Mouse (Mus musculus) left cerebral cortex, postnatal 25 days (tissue): ENCODE data around the gene Ubac2. TPM values are rescaled to one million over a fixed set of nuclear protein-coding genes. Genes with fewer than 3 reads are reported as not detected.

Experiments
- DNase-seq, 2 experiments: peaks; one replicate each; pipeline ENCODE4 v3.0.0; 2022; ENCODE audit warnings: low spot score in 2 of 2, mixed read lengths in 1 of 2
- intact Hi-C: fragments of 180-260 bp; cut with DNase I; formaldehyde crosslinking; loops from one replicate; pipeline ENCODE4 v1.15.1; 2025
- total RNA-seq, 2 experiments: library from RNA; stranded (reverse); gene quantifications; 2 replicates each; pipeline ENCODE4 v1.2.3; 2021

Ubac2 gene
- total RNA-seq, 2 experiments from 2014 or later = 33.7 to 33.8 TPM

DNA sequence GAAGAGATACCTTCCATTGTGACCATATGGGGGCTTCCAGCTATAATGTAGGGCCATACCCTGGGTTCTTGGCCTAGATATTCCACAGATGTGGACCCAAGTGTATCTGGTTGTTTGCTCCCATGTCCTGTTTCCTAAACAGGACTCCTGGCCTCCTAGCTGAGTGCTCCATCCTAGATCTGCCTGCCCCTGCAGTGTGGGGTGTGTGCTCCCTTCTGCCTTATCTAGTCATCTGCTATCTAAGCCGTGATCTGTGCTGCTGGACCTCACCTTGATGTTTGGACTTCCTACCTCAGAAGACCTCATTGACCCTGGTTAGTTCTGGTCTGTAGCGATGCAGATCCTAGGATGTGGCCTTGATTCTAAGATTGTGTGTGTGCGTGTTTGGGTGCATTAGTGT lies 111.4 kb downstream of the Ubac2 start:
- intact Hi-C loops = no loop called here
- DNase-seq = no peak

DNA sequence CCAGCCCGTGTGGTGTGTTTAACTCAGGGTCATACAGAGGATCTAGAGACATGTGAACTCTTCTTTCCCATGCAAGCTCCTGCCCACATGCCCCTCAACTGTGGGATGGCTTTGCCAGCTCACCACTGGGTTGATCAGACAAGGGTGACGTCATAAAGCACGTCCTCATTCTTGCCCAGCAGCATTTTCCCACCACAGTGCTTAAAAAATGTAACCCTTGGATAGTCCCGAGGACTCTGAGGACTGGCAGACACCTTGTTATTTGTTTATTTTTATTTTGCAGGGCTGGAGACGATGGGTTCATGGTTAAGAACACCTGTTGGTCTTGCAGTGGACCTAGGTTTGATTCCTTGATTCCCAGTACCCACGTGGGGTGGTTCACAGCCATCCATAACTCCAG lies 112.5 kb downstream of the Ubac2 start:
- intact Hi-C loops = no loop called here
- DNase-seq = no peak

GRCm38 (mm10) chr14:121991921-121992320 lies 113.5 kb downstream of the Ubac2 start:
- intact Hi-C loops = no loop called here
- DNase-seq = no peak

GRCm38 (mm10) chr14:121992395-121993280 lies 114.2 kb downstream of the Ubac2 start:
- DNase-seq = no peak
- intact Hi-C loops = no loop called here

DNA sequence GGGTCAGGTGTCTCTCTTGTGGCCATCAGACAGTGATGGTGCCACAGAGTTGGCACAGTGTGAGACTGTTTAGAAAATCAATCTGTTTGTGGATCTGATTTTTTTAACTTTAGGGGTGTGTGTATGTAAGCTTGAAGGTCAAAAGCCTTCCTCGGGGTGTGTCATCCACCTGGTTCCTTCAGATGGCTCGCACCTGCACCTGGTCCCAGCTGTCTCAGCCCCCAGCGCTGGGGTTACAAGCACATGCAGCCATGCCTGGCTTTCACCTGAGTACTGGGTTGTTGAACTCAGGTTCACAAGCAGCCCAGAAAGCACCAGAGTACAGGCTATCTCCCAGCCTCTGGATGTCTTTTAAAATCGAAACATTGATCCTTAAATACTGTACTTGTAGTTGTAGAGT lies 115.2 kb downstream of the Ubac2 start:
- DNase-seq = no peak
- intact Hi-C loops = no loop called here

DNA sequence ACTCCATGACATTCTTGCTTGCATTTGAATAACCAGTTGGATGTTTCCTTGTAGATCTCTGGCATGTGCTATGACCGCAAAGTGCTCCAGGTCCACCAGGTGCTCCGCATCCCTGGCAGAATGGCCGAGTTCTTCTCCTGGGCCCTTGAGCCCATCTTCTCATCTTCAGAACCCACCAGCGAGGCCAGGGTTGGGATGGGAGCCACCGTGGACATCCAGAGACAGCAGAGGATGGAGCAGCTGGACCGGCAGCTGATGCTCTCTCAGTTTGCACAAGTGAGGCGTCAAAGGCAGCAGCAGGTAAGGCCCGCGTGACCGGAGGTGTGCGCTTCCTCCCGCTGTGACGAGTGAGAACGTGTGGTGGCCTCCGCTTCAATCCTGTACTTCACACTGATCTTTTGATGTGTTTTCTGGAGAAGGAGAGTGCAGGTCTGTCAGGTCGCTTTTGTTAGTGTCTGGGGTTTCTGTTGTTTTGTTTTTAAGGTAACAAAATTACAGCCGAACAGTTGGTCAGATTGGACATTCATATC lies 115.8 kb downstream of the Ubac2 start:
- DNase-seq = no peak
- intact Hi-C loops = no loop called here

GRCm38 (mm10) chr14:121994846-121995556 lies 116.6 kb downstream of the Ubac2 start:
- intact Hi-C loops = no loop called here
- DNase-seq = no peak

- DNase-seq = no peak
- intact Hi-C loops = no loop called here
These were observed 117.1 kb downstream of the Ubac2 start for GRCm38 (mm10) chr14:121995557-121995870.

DNA sequence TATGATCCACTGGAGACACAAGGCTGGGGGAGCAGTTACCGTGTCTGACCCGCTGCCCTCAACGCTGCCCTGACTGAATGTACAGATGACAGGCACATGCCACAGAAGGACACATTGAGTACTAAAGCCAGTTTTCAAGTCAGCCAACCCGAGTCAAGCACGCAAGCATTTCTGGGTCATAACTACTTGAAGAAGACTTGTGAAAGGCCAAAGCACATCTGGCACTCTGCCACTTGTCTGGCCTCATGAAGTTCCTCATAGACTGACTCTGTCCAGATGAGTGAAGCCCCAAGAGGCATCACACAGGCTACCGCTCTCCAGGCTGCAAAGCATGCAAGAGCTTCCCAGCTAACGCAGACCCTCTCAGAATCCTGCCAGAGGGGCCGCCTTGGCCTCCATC lies 118.4 kb downstream of the Ubac2 start:
- intact Hi-C loops = no loop called here
- DNase-seq = peak; percentile 14 to 47

- no peak for DNase-seq
- intact Hi-C loops = no loop called here
These were observed 121.0 kb downstream of the Ubac2 start for GRCm38 (mm10) chr14:121999455-121999854.

- no peak for DNase-seq
These were observed 122.1 kb downstream of the Ubac2 start for GRCm38 (mm10) chr14:122000346-122001105.

GRCm38 (mm10) chr14:122002224-122002623 lies 123.8 kb downstream of the Ubac2 start:
- intact Hi-C loops = no loop called here

More at GRCm38 (mm10) chr14:122000346-122001105, 122.1 kb downstream of the Ubac2 start:
- intact Hi-C loops = no loop called here

GRCm38 (mm10) chr14:122003812-122004211 lies 125.4 kb downstream of the Ubac2 start:
- no peak for DNase-seq
- intact Hi-C loops = no loop called here

More at GRCm38 (mm10) chr14:122002224-122002623, 123.8 kb downstream of the Ubac2 start:
- peak in 1 of 2 experiments; percentile 29 for DNase-seq

- intact Hi-C loops = no loop called here
- no peak for DNase-seq
These were observed 129.8 kb downstream of the Ubac2 start for GRCm38 (mm10) chr14:122008261-122008660.

DNA sequence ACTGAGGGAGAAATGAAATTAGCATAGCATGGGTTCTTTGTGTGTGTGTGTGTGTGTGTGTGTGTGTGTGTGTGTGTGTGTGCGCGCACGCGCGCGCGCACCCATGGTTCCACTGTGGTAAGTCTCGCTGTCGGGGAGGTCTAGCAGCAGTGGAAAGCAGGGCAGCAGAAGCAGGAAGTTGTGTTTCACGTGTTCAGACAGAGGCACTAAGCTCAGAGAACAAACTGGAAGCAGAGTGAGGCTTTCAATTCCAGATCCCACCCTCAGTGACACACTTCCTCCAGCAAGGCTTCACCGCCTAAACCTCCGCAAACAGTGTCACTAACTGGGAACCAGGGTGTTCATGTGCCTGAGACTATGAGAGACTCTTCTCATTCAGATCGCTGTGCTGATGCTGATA lies 131.1 kb downstream of the Ubac2 start:
- intact Hi-C loops = no loop called here
- DNase-seq = peak; percentile 23 to 29

- no peak for DNase-seq
- intact Hi-C loops = no loop called here
These were observed 131.9 kb downstream of the Ubac2 start for GRCm38 (mm10) chr14:122010301-122010700.

DNA sequence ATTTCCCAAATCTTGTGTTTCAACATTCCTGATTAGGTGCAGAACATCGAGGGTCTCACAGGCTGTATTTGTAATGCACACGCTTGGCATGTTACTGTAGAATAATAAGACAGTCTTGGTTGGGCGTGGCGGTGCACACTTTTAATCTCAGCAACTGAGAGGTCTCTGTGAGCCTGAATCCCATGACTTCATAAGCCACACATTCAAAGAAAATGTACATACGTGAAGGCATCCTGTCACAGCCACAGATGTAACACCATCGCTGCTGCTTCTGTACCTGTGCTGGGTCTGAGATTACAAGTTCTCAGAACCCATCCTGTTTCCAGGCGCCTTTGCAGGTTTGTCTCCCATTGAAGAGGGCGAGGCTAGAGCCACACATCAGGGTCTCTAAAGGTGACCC lies 133.3 kb downstream of the Ubac2 start:
- intact Hi-C loops = no loop called here
- no peak for DNase-seq

GRCm38 (mm10) chr14:122012193-122012592 lies 133.8 kb downstream of the Ubac2 start:
- intact Hi-C loops = no loop called here
- DNase-seq = no peak

- intact Hi-C loops = no loop called here
- DNase-seq = no peak
These were observed 134.4 kb downstream of the Ubac2 start for GRCm38 (mm10) chr14:122012814-122013213.

DNA sequence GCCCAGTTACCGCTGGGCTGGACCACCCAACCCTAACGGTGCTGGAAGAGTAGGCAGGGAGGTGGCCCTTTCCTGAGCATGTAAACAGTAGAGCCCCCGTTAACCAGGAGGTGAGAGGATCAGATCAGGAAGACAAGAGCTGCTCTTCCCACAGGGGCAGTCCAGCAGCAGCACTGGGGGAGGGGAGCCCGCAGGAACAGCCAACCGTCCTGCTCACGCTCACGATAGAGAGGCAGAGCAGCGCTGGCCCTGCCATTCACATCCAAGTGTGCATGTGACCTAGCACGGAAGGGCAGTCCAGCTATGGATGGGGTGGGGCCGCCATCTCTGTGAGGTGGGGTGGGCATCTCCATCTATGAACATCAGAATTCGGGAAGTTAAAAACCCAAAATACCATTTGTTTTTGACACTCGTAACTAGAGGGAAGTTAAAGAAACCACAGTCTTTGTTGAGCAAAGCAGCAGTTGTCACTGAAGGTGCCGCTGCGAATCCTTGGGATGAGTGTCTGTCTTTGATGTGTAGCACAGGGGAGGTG lies 135.1 kb downstream of the Ubac2 start:
- intact Hi-C loops = no loop called here
- no peak for DNase-seq
